Mouse (Mus musculus): ENCODE data around the gene Cdc5l. TPM values are rescaled to one million over a fixed set of nuclear protein-coding genes. Genes with fewer than 3 reads are reported as not detected.

The Cdc5l gene
- total and polyA plus RNA-seq, 2 experiments from 2014 or later = 21.5 to 54.2 TPM

DNA sequence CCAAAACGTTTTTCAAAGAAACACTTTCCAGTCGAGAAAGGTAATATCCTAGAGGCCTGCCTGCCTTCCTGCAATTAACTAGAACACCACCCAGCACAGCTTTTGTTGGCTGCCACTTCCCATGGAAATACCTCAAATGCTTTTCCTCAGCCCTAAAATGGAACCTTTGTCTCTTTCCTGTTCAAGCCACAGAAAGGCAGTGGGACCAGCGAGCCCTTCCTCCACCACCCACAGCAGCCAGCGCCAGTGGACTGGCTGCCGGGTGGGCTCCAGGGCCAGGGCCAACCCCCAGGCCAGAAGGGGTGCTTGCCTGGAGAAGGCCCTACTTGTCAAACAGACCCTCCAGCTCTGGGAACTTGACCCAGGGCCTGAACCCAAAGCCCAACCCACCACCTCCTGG, 56.2 kb downstream of the Cdc5l start:
- H3K4me1 ChIP-seq (ENCODE audit: insufficient read depth, low read length) = no peaks in the 10 kb centered on the region
- no peak for ATAC-seq
- no peaks in the 10 kb centered on the region for H3K9me3 ChIP-seq (ENCODE audit: low read length)
- no peak overlapping the region for H3K4me2 ChIP-seq (ENCODE audit: low read depth, low read length)
- 46% methylated on average over 5 of the region's 5 CpGs for WGBS
- no peak overlapping the region for H3K27ac ChIP-seq
- no peak for DNase-seq (ENCODE audit: low spot score)
- H3K27me3 ChIP-seq (ENCODE audit: insufficient read depth, low read length) = no peaks in the 10 kb centered on the region
- no peak overlapping the region for H3K9ac ChIP-seq (replicated peaks; ENCODE audit: low read length)
- TF ChIP-seq CTCF (IDR thresholded peaks at IDR 0.05; ENCODE audit: low read depth) = no peak
- no peak overlapping the region for H3K4me3 ChIP-seq (ENCODE audit: low read length)
- H3K36me3 ChIP-seq (ENCODE audit: insufficient read depth, low read length) = no peaks in the 10 kb centered on the region

DNA sequence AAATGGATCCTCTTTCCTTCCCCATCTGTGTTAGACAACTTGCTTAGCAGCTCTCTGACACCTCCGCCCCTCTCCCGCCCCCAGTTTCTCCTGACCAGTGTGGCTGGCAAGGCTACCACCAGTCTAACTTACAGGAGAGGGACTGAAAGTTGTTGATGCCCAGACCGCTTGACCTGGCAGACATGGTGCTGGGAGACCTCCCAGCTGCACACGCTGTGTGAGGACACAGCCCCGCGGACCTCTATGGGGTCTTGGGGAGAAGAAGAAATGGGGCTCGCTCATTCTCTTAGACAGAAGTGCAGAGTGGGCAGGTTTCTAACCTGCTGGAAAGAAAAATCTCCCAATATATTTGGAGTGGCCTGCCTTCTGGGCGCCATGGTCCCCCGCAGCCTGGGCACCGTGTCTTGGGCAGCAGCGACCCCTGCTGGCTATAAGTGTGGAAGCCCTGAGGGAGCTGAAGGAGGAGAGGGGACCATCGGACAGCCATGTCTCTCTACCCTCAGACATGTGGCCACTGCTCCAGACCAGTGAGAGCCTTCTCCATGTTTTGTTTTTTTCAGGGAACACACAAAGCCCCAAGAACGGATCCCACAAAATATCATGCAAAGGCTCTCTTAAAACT, 59.4 kb downstream of the Cdc5l start:
- Histone ChIP-seq H3K4me3 (ENCODE audit: low read length) (no peak overlapping the region), H3K27ac (no peak overlapping the region), H3K9ac (replicated peaks; ENCODE audit: low read length) (no peak overlapping the region), H3K4me2 (ENCODE audit: low read depth, low read length) (peak overlapping the region; percentile 17; the same call in 1 of the 2 replicates), H3K9me3 (ENCODE audit: low read length) (no peaks in the 10 kb centered on the region), H3K36me3 (ENCODE audit: insufficient read depth, low read length) (no peaks in the 10 kb centered on the region), H3K27me3 (ENCODE audit: insufficient read depth, low read length) (no peaks in the 10 kb centered on the region), H3K4me1 (ENCODE audit: insufficient read depth, low read length) (no peaks in the 10 kb centered on the region)
- peak; percentile 95 for TF ChIP-seq CTCF (IDR thresholded peaks at IDR 0.05; ENCODE audit: low read depth)
- peak; percentile 87 for DNase-seq (ENCODE audit: low spot score)
- 26% methylated on average over 13 of the region's 13 CpGs for WGBS
- ATAC-seq = peak; percentile 89

DNA sequence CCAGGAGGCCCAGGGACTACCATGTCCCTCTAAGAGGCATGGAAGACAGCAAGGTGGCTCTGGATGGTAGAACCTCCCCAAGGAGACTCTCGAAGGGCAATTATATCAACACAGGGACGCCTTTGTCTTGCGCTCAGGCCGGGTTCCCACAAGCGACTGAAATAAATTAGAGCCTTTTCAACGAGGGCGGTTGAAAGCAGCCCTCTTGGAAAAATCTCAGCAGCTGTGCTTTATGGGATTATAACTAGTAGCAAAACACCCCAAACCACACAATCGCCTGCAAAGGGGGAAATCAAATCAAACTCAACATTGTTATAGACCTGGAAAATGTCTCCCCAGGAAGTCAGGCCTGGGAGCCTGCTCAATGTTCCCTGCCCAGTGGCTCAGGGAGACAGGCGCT, 62.5 kb downstream of the Cdc5l start:
- no peak overlapping the region for H3K4me2 ChIP-seq (ENCODE audit: low read depth, low read length)
- no peak overlapping the region for H3K27ac ChIP-seq
- H3K4me1 ChIP-seq (ENCODE audit: insufficient read depth, low read length) = no peaks in the 10 kb centered on the region
- no peak for ATAC-seq
- no peak for DNase-seq (ENCODE audit: low spot score)
- TF ChIP-seq CTCF (IDR thresholded peaks at IDR 0.05; ENCODE audit: low read depth) = no peak
- 38% methylated on average over 9 of the region's 9 CpGs for WGBS
- no peak overlapping the region for H3K9ac ChIP-seq (replicated peaks; ENCODE audit: low read length)
- H3K9me3 ChIP-seq (ENCODE audit: low read length) = no peaks in the 10 kb centered on the region
- H3K36me3 ChIP-seq (ENCODE audit: insufficient read depth, low read length) = no peaks in the 10 kb centered on the region
- no peaks in the 10 kb centered on the region for H3K27me3 ChIP-seq (ENCODE audit: insufficient read depth, low read length)
- no peak overlapping the region for H3K4me3 ChIP-seq (ENCODE audit: low read length)

DNA sequence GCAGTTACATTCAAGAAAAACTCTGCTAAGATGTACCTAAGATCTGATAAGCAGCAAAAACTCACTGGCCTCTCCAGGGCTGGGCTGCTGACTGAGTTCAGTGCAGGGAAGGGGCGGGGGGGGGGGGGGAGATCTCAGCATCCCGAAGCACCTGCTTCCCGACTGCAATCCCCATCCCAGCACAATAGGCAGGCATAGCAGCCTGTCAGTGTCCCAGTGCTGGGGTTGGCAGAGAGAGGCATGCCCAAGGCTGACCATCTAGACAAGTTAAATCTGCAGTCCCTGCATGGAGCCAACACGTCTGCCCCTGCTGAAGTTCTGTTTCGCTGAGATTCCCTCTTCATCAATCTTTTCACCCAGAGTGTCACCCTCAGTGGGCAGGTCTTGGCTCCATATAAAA, 63.0 kb downstream of the Cdc5l start:
- H3K27ac ChIP-seq = no peak overlapping the region
- no peak for TF ChIP-seq CTCF (IDR thresholded peaks at IDR 0.05; ENCODE audit: low read depth)
- H3K36me3 ChIP-seq (ENCODE audit: insufficient read depth, low read length) = no peaks in the 10 kb centered on the region
- no peaks in the 10 kb centered on the region for H3K27me3 ChIP-seq (ENCODE audit: insufficient read depth, low read length)
- no peak overlapping the region for H3K9ac ChIP-seq (replicated peaks; ENCODE audit: low read length)
- no peak overlapping the region for H3K4me2 ChIP-seq (ENCODE audit: low read depth, low read length)
- no peaks in the 10 kb centered on the region for H3K4me1 ChIP-seq (ENCODE audit: insufficient read depth, low read length)
- no peak overlapping the region for H3K4me3 ChIP-seq (ENCODE audit: low read length)
- 0 out of 2 replicates have a peak, but pooled peaks have one; percentile 8 for ATAC-seq
- no peaks in the 10 kb centered on the region for H3K9me3 ChIP-seq (ENCODE audit: low read length)
- whole genome bisulfite sequencing = 22% methylated on average over 4 of the region's 5 CpGs
- peak; percentile 23 for DNase-seq (ENCODE audit: low spot score)

DNA sequence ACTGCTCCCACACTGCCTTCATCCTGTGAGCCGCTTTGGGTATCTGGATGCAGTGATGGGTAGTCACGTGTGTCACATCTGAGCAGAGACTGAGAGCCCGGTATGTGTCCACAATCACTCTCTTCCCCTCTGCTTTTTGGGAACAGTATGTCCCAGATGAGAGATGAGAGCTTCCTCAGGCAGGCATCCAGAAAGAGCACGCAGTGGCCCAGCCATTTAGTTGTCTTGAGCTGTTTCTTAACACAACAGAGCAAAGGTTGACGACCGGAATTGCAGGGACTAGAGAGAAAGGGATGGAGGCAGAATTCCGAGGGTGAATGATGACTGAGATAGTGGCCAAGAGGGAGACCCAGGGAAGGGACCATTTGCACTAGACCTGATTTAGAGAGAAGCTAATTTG, 68.7 kb downstream of the Cdc5l start:
- Histone ChIP-seq H3K27ac (no peak overlapping the region), H3K4me1 (ENCODE audit: insufficient read depth, low read length) (no peaks in the 10 kb centered on the region), H3K4me3 (ENCODE audit: low read length) (no peak overlapping the region), H3K36me3 (ENCODE audit: insufficient read depth, low read length) (no peaks in the 10 kb centered on the region), H3K27me3 (ENCODE audit: insufficient read depth, low read length) (no peaks in the 10 kb centered on the region), H3K9me3 (ENCODE audit: low read length) (no peaks in the 10 kb centered on the region), H3K4me2 (ENCODE audit: low read depth, low read length) (no peak overlapping the region), H3K9ac (replicated peaks; ENCODE audit: low read length) (no peak overlapping the region)
- 73% methylated on average over 7 of the region's 7 CpGs for WGBS
- TF ChIP-seq CTCF (IDR thresholded peaks at IDR 0.05; ENCODE audit: low read depth) = no peak
- ATAC-seq (no peak), DNase-seq (ENCODE audit: low spot score) (no peak)

DNA sequence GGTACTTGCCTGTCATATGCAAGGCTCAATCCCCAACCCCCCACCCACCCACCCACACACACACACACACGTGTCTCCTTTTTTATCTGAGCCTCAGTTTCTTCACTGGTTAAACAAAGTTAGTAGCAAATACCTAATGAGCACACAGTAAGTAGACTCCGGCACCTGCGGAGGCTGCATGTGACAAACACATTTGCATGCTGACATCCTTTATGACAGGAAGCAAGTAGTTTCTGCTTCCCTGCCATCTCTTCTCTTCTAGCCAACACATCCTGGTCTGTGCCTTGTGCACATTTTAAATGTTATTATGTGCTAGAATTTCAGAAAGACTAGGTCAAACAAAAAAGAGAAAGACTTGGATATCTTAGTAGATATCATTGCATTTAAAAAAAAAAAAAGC, 72.6 kb downstream of the Cdc5l start:
- ATAC-seq (no peak), DNase-seq (ENCODE audit: low spot score) (no peak)
- H3K4me1 ChIP-seq (ENCODE audit: insufficient read depth, low read length) = no peaks in the 10 kb centered on the region
- H3K36me3 ChIP-seq (ENCODE audit: insufficient read depth, low read length) = no peaks in the 10 kb centered on the region
- no peak overlapping the region for H3K4me2 ChIP-seq (ENCODE audit: low read depth, low read length)
- TF ChIP-seq CTCF (IDR thresholded peaks at IDR 0.05; ENCODE audit: low read depth) = no peak
- no peaks in the 10 kb centered on the region for H3K9me3 ChIP-seq (ENCODE audit: low read length)
- no peak overlapping the region for H3K9ac ChIP-seq (replicated peaks; ENCODE audit: low read length)
- H3K27me3 ChIP-seq (ENCODE audit: insufficient read depth, low read length) = no peaks in the 10 kb centered on the region
- H3K4me3 ChIP-seq (ENCODE audit: low read length) = no peak overlapping the region
- 96% methylated on average over 3 of the region's 3 CpGs for WGBS
- H3K27ac ChIP-seq = no peak overlapping the region

DNA sequence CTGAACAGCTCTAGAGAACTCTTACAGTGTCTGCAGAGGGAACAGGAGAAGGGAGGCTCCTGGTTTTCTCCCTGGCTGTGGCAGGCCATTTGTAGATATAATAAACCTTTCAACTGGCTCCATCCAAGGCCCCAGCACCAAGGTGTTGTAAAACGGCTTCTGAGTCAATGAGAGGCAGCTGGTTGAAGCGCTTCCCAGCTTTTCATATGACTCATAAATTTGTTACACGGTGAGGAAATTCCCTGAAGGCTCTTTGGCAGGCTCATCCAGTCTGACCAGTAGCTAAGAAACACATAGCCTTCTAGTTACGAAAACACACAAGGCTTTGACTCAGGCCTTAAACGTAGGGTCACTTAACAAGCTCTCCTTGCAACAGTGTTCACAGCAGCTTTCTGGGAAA, 74.1 kb downstream of the Cdc5l start:
- H3K27me3 ChIP-seq (ENCODE audit: insufficient read depth, low read length) = no peaks in the 10 kb centered on the region
- TF ChIP-seq CTCF (IDR thresholded peaks at IDR 0.05; ENCODE audit: low read depth) = no peak
- WGBS = 62% methylated on average over 5 of the region's 5 CpGs
- no peaks in the 10 kb centered on the region for H3K9me3 ChIP-seq (ENCODE audit: low read length)
- no peak overlapping the region for H3K4me3 ChIP-seq (ENCODE audit: low read length)
- no peaks in the 10 kb centered on the region for H3K36me3 ChIP-seq (ENCODE audit: insufficient read depth, low read length)
- H3K9ac ChIP-seq (replicated peaks; ENCODE audit: low read length) = no peak overlapping the region
- no peaks in the 10 kb centered on the region for H3K4me1 ChIP-seq (ENCODE audit: insufficient read depth, low read length)
- H3K27ac ChIP-seq = no peak overlapping the region
- ATAC-seq (no peak), DNase-seq (ENCODE audit: low spot score) (no peak)
- no peak overlapping the region for H3K4me2 ChIP-seq (ENCODE audit: low read depth, low read length)

Data from hindbrain, postnatal 0 days (tissue).